Mouse (Mus musculus): Measurements from ENCODE around the gene Prkab1.

DNA sequence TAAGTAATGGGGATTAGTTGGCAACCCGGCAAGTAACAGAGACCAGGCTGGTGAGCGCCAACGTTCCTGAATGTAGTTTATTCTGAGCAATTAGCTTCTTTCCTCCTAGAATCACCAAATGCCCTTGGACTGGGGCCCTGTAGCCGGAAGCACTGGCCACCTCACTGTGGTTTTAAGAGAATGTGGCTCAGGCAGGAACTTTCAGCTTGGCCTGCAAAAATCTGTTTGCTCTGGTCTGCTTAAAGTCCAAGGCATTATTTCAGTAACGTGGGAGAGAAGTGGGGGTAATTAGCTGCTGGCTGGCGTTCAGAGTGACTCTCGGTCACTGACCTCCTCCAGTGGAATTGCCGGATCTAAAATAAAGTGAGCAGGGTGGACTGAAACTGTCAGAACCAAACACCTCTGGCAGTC, 1.1 kb downstream of the Prkab1 start:
- no peak for TF ChIP-seq CTCF (conservative IDR thresholded peaks at IDR 0.05; ENCODE audit: insufficient read depth, insufficient read length, low read depth, low read length)
- TF ChIP-seq POLR2A (IDR thresholded peaks at IDR 0.05; ENCODE audit: low read depth, low read length), result no peak

All from kidney, adult 2 months (tissue).